Comparison of ENCODE assay signal across 17 mouse cellular contexts in the genomic region with DNA sequence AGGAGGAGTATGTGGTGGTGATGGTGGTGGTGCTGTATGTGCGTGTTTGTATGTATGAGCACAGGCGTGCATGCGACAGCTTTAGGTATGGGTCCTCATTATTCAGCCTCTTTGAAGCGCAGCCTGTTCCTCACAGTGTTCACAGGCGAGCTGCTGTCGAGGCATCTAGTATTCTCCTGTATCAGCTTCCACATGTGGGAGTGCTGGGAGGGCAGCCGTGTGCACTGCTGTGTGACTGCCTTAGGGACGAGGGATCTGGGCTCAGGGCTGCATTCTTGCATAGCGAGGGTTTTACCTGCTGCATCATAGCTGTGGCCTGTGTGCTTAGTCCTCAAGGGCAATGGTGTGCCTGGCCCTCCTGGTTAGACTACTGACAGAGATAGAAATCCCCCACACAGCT.
"Had no signal": no experiment of that assay in that cellular context is flagged by ENCODE, and none has a peak within 500 bp of the region (broad histone marks: within the 10 kb centered on the region; RNA-seq: fewer than 3 reads in every experiment).

No protein-coding gene starts in this region.

- H3K4me1 ChIP-seq: lung, embryonic 15.5 days; stomach, embryonic 15.5 days had no signal

- ATAC-seq: liver, postnatal 0 days; lung, postnatal 0 days; midbrain, embryonic 13.5 days; midbrain, embryonic 15.5 days had no signal

- H3K9me3 ChIP-seq: lung, embryonic 15.5 days; midbrain, embryonic 13.5 days; midbrain, embryonic 15.5 days; neural tube, embryonic 12.5 days; stomach, embryonic 15.5 days had no signal

- DNase-seq: liver, postnatal 0 days; lung, adult 2 months; lung, postnatal 14 days; lung, postnatal 36 days; right cerebral cortex, postnatal 14 days; thymus, adult 2 months; thymus, postnatal 25 days; thymus, postnatal 4 days had no signal

- H3K27me3 ChIP-seq: lung, embryonic 15.5 days; midbrain, embryonic 13.5 days; midbrain, embryonic 15.5 days; neural tube, embryonic 12.5 days; stomach, embryonic 15.5 days had no signal

- H3K36me3 ChIP-seq: lung, embryonic 15.5 days; midbrain, embryonic 13.5 days; midbrain, embryonic 15.5 days; neural tube, embryonic 12.5 days; stomach, embryonic 15.5 days had no signal

- H3K4me3 ChIP-seq: lung, embryonic 15.5 days; midbrain, embryonic 13.5 days; midbrain, embryonic 15.5 days; neural tube, embryonic 12.5 days; stomach, embryonic 15.5 days had no signal

- H3K27ac ChIP-seq: lung, embryonic 15.5 days; macrophage; midbrain, embryonic 13.5 days; midbrain, embryonic 15.5 days; neural tube, embryonic 12.5 days; stomach, embryonic 15.5 days; stomach, postnatal 0 days had no signal

- H3K4me2 ChIP-seq: lung, embryonic 15.5 days; midbrain, embryonic 11.5 days; midbrain, embryonic 13.5 days; midbrain, embryonic 15.5 days; neural tube, embryonic 12.5 days; stomach, embryonic 15.5 days had no signal

- H3K9ac ChIP-seq: liver, postnatal 0 days; lung, embryonic 15.5 days; midbrain, embryonic 13.5 days; midbrain, embryonic 15.5 days; neural tube, embryonic 12.5 days; stomach, embryonic 15.5 days had no signal
